Mouse (Mus musculus) liver, adult (tissue): ENCODE measurements at regions not wholly inside any gene's neighbourhood (a gene's known extent, or its start where the extent isn't known, plus 50 kb on each side); places are given as distances from the start of the nearest gene placed in this dataset.

Source experiments
- GATA4 ChIP-seq: IDR thresholded peaks from 2 replicates; pipeline ENCODE4 v1.6.1; 2014; ENCODE audit warnings: mild to moderate bottlenecking, low read length; ENCODE audit not compliant: insufficient replicate concordance

GRCm38 (mm10) chr12:70523379-70523778, 70.5 kb downstream of the Tmx1 start:
- no peak for TF ChIP-seq GATA4

- TF ChIP-seq GATA4 = no peak
Observed at GRCm38 (mm10) chr12:70524703-70525102, 71.8 kb downstream of the Tmx1 start.

GRCm38 (mm10) chr12:70531661-70532060, 78.8 kb downstream of the Tmx1 start:
- TF ChIP-seq GATA4 = no peak

- no peak for TF ChIP-seq GATA4
Observed at GRCm38 (mm10) chr12:70532225-70532624, 79.3 kb downstream of the Tmx1 start.

GRCm38 (mm10) chr12:70532843-70533242, 79.9 kb downstream of the Tmx1 start:
- no peak for TF ChIP-seq GATA4

GRCm38 (mm10) chr12:70533375-70533935, 80.6 kb downstream of the Tmx1 start:
- TF ChIP-seq GATA4 = no peak

- TF ChIP-seq GATA4 = no peak
Observed at GRCm38 (mm10) chr12:70539124-70539523, 86.2 kb downstream of the Tmx1 start.

- no peak for TF ChIP-seq GATA4
Observed at GRCm38 (mm10) chr12:70539856-70540255, 87.0 kb downstream of the Tmx1 start.

- TF ChIP-seq GATA4 = no peak
Observed at GRCm38 (mm10) chr12:70541432-70541831, 88.5 kb downstream of the Tmx1 start.

GRCm38 (mm10) chr12:70543299-70543698, 90.4 kb downstream of the Tmx1 start:
- no peak for TF ChIP-seq GATA4

- TF ChIP-seq GATA4 = no peak
Observed at GRCm38 (mm10) chr12:70544326-70544725, 91.4 kb downstream of the Tmx1 start.

GRCm38 (mm10) chr12:70544850-70545510, 92.1 kb downstream of the Tmx1 start:
- no peak for TF ChIP-seq GATA4

- no peak for TF ChIP-seq GATA4
Observed at GRCm38 (mm10) chr12:70547199-70547598, 94.3 kb downstream of the Tmx1 start.

- no peak for TF ChIP-seq GATA4
Observed at GRCm38 (mm10) chr12:70549296-70549695, 96.4 kb downstream of the Tmx1 start.

GRCm38 (mm10) chr12:70553866-70554265, 101.0 kb downstream of the Tmx1 start:
- no peak for TF ChIP-seq GATA4

- TF ChIP-seq GATA4 = no peak
Observed at GRCm38 (mm10) chr12:70554586-70554985, 101.7 kb downstream of the Tmx1 start.

GRCm38 (mm10) chr12:70555723-70556122, 102.8 kb downstream of the Tmx1 start:
- no peak for TF ChIP-seq GATA4
